15 mouse cellular contexts compared by ENCODE assay signal in the genomic region with DNA sequence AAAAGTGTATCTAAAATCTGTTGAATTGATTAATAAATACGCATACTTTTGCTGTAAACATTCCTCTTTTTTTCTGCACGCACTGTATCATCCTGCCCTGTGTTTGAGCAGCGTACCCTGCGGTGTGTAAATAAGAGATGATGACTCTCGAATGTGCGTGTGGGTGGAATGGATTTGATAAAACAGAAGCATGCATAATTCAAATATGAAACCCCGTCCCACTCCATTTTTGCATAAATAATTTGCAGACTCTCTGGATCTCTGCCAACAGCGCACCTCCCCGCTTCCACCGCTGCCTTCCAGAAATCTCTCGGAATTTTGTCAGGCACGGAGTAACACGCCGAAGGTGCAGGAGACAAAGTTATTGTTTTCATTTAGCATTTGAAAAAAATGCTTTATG.
DNase-seq lines count a peak whose midpoint lies in the region; ATAC-seq and TF ChIP-seq lines count a peak whose summit lies in the region.
"Had no signal": no experiment of that assay in that cellular context is flagged by ENCODE, and none has a peak within 500 bp of the region (broad histone marks: within the 10 kb centered on the region; RNA-seq: fewer than 3 reads in every experiment).

No protein-coding gene starts in this region.

- no peak overlapping the region for H3K9ac ChIP-seq in forebrain, embryonic 15.5 days (replicated peaks)
- H3K9ac ChIP-seq in forebrain, embryonic 11.5 days (ENCODE audit: low read length), result no peak overlapping the region
- no peak overlapping the region for H3K9ac ChIP-seq in midbrain, embryonic 14.5 days (replicated peaks; ENCODE audit: low read length)
- no peak overlapping the region for H3K9ac ChIP-seq in midbrain, embryonic 13.5 days (replicated peaks)
- no peak overlapping the region for H3K9ac ChIP-seq in embryonic facial prominence, embryonic 14.5 days (ENCODE audit: low read depth, low read length)
- H3K9ac ChIP-seq in lung, postnatal 0 days (replicated peaks; ENCODE audit: low read depth), result no peak overlapping the region
- H3K9ac ChIP-seq: hindbrain, embryonic 12.5 days; midbrain, embryonic 12.5 days had no signal

- no peak overlapping the region for H3K4me2 ChIP-seq in forebrain, embryonic 15.5 days (replicated peaks)
- H3K4me2 ChIP-seq in forebrain, embryonic 11.5 days (ENCODE audit: low read depth, low read length, severe bottlenecking), result no peak overlapping the region
- H3K4me2 ChIP-seq in midbrain, embryonic 14.5 days (ENCODE audit: low read length), result no peak overlapping the region
- H3K4me2 ChIP-seq in midbrain, embryonic 13.5 days (replicated peaks), result no peak overlapping the region
- H3K4me2 ChIP-seq in embryonic facial prominence, embryonic 14.5 days (ENCODE audit: low read depth, low read length), result peak overlapping the region; percentile 28
- H3K4me2 ChIP-seq in lung, postnatal 0 days (replicated peaks; ENCODE audit: low read depth, low read length), result no peak overlapping the region
- H3K4me2 ChIP-seq: hindbrain, embryonic 12.5 days; midbrain, embryonic 12.5 days had no signal

- H3K27ac ChIP-seq in forebrain, embryonic 15.5 days (replicated peaks), result no peak overlapping the region; the same call in 1 of the 2 replicates
- no peak overlapping the region for H3K27ac ChIP-seq in forebrain, embryonic 11.5 days (ENCODE audit: low read depth, low read length)
- no peak overlapping the region for H3K27ac ChIP-seq in midbrain, embryonic 14.5 days (replicated peaks; ENCODE audit: low read depth, low read length)
- H3K27ac ChIP-seq in midbrain, embryonic 13.5 days, result no peak overlapping the region
- no peak overlapping the region for H3K27ac ChIP-seq in embryonic facial prominence, embryonic 14.5 days (replicated peaks; ENCODE audit: low read depth, low read length)
- H3K27ac ChIP-seq in lung, postnatal 0 days (ENCODE audit: low read length), result no peak overlapping the region
- H3K27ac ChIP-seq: hindbrain, embryonic 12.5 days; midbrain, embryonic 12.5 days had no signal

- WGBS in forebrain, embryonic 15.5 days, result 65% methylated on average over 14 of the region's 14 CpGs
- WGBS in forebrain, embryonic 11.5 days, result 89% methylated on average over 14 of the region's 14 CpGs
- 59% methylated on average over 14 of the region's 14 CpGs for WGBS in midbrain, embryonic 14.5 days
- WGBS in midbrain, embryonic 13.5 days, result 74% methylated on average over 14 of the region's 14 CpGs
- 58% methylated on average over 14 of the region's 14 CpGs for WGBS in embryonic facial prominence, embryonic 14.5 days
- 49% methylated on average over 14 of the region's 14 CpGs for WGBS in lung, postnatal 0 days

- TF ChIP-seq CTCF in lung, postnatal 0 days (IDR thresholded peaks at IDR 0.05), result no peak

- ATAC-seq in forebrain, embryonic 15.5 days (replicated peaks), result 0 out of 2 replicates have a peak, but pooled peaks have one; percentile 35
- no peak for ATAC-seq in forebrain, embryonic 11.5 days (replicated peaks; ENCODE audit: low FRiP score)
- ATAC-seq in midbrain, embryonic 14.5 days (ENCODE audit: low FRiP score, low TSS enrichment), result no peak
- no peak for ATAC-seq in midbrain, embryonic 13.5 days
- no peak; the same call in 1 of the 2 replicates for ATAC-seq in embryonic facial prominence, embryonic 14.5 days (ENCODE audit: low read depth)
- no peak for ATAC-seq in lung, postnatal 0 days

- H3K4me3 ChIP-seq in forebrain, embryonic 15.5 days, result no peak overlapping the region
- H3K4me3 ChIP-seq in forebrain, embryonic 11.5 days (ENCODE audit: low read depth, low read length), result no peak overlapping the region
- H3K4me3 ChIP-seq in midbrain, embryonic 14.5 days (replicated peaks; ENCODE audit: low read depth, low read length), result no peak overlapping the region
- no peak overlapping the region for H3K4me3 ChIP-seq in midbrain, embryonic 13.5 days (replicated peaks)
- H3K4me3 ChIP-seq in embryonic facial prominence, embryonic 14.5 days (ENCODE audit: low read depth, low read length), result no peak overlapping the region
- no peak overlapping the region for H3K4me3 ChIP-seq in lung, postnatal 0 days (ENCODE audit: low read depth, low read length)
- H3K4me3 ChIP-seq: hindbrain, embryonic 12.5 days; midbrain, embryonic 12.5 days had no signal

- DNase-seq in forebrain, embryonic 11.5 days (ENCODE audit: low spot score), result no peak
- DNase-seq in midbrain, embryonic 14.5 days, result peak; percentile 75
- DNase-seq in embryonic facial prominence, embryonic 14.5 days (ENCODE audit: low spot score), result peak; percentile 33
- peak; percentile 47 to 50 for DNase-seq in right cerebral cortex, postnatal 10 days (ENCODE audit: low spot score in 2 of 2)
- DNase-seq in lung, postnatal 0 days (ENCODE audit: low spot score), result no peak
- DNase-seq: adrenal gland, postnatal 14 days; cerebellum, adult 8-10 months; gastrocnemius, postnatal 25 days; kidney, adult 18-20 months; kidney, postnatal 25 days; thymus, adult 18-20 months had no signal

- TF ChIP-seq EP300 in lung, postnatal 0 days (IDR thresholded peaks at IDR 0.05), result no peak

- no peaks in the 10 kb centered on the region for H3K9me3 ChIP-seq in forebrain, embryonic 15.5 days
- H3K9me3 ChIP-seq in forebrain, embryonic 11.5 days (ENCODE audit: control insufficient read depth, low read length), result no peaks in the 10 kb centered on the region
- H3K9me3 ChIP-seq in midbrain, embryonic 14.5 days (ENCODE audit: control insufficient read depth, low read length), result no peaks in the 10 kb centered on the region
- no peaks in the 10 kb centered on the region for H3K9me3 ChIP-seq in midbrain, embryonic 13.5 days
- H3K9me3 ChIP-seq in embryonic facial prominence, embryonic 14.5 days (ENCODE audit: control insufficient read depth, low read length), result no peaks in the 10 kb centered on the region
- H3K9me3 ChIP-seq in lung, postnatal 0 days (ENCODE audit: low read length), result no peaks in the 10 kb centered on the region
- H3K9me3 ChIP-seq: hindbrain, embryonic 12.5 days; midbrain, embryonic 12.5 days had no signal

- H3K36me3 ChIP-seq in forebrain, embryonic 15.5 days, result no peaks in the 10 kb centered on the region
- no peaks in the 10 kb centered on the region for H3K36me3 ChIP-seq in forebrain, embryonic 11.5 days (ENCODE audit: control insufficient read depth, insufficient read depth, low read length)
- H3K36me3 ChIP-seq in midbrain, embryonic 14.5 days (ENCODE audit: control insufficient read depth, insufficient read depth, low read length), result no peaks in the 10 kb centered on the region
- no peaks in the 10 kb centered on the region for H3K36me3 ChIP-seq in midbrain, embryonic 13.5 days
- H3K36me3 ChIP-seq in embryonic facial prominence, embryonic 14.5 days (ENCODE audit: control insufficient read depth, insufficient read depth, low read length), result no peaks in the 10 kb centered on the region
- H3K36me3 ChIP-seq in lung, postnatal 0 days (ENCODE audit: insufficient read depth, low read length), result no peaks in the 10 kb centered on the region
- H3K36me3 ChIP-seq: hindbrain, embryonic 12.5 days; midbrain, embryonic 12.5 days had no signal

- H3K4me1 ChIP-seq in forebrain, embryonic 15.5 days, result peaks cover 3% of the 10 kb centered on the region; the same call in 1 of the 2 replicates
- H3K4me1 ChIP-seq in forebrain, embryonic 11.5 days (replicated peaks; ENCODE audit: control insufficient read depth, insufficient read depth, low read length), result no peaks in the 10 kb centered on the region
- H3K4me1 ChIP-seq in midbrain, embryonic 14.5 days (ENCODE audit: control insufficient read depth, insufficient read depth, low read length), result no peaks in the 10 kb centered on the region
- no peaks in the 10 kb centered on the region for H3K4me1 ChIP-seq in midbrain, embryonic 13.5 days (replicated peaks)
- 0 out of 2 replicates have a peak, but pooled peaks cover 6% of the 10 kb centered on the region for H3K4me1 ChIP-seq in embryonic facial prominence, embryonic 14.5 days (ENCODE audit: control insufficient read depth, insufficient read depth, low read length)
- no peaks in the 10 kb centered on the region for H3K4me1 ChIP-seq in lung, postnatal 0 days (ENCODE audit: insufficient read depth, low read depth, low read length)
- H3K4me1 ChIP-seq: hindbrain, embryonic 12.5 days; midbrain, embryonic 12.5 days had no signal

- no peaks in the 10 kb centered on the region for H3K27me3 ChIP-seq in forebrain, embryonic 15.5 days
- no peaks in the 10 kb centered on the region for H3K27me3 ChIP-seq in forebrain, embryonic 11.5 days (ENCODE audit: control insufficient read depth, insufficient read depth, low read length)
- H3K27me3 ChIP-seq in midbrain, embryonic 14.5 days (ENCODE audit: control insufficient read depth, insufficient read depth, low read length), result no peaks in the 10 kb centered on the region
- no peaks in the 10 kb centered on the region for H3K27me3 ChIP-seq in midbrain, embryonic 13.5 days
- H3K27me3 ChIP-seq in embryonic facial prominence, embryonic 14.5 days (replicated peaks; ENCODE audit: control insufficient read depth, insufficient read depth, low read length), result no peaks in the 10 kb centered on the region
- no peaks in the 10 kb centered on the region for H3K27me3 ChIP-seq in lung, postnatal 0 days (replicated peaks; ENCODE audit: insufficient read depth, low read length)
- H3K27me3 ChIP-seq: hindbrain, embryonic 12.5 days; midbrain, embryonic 12.5 days had no signal

Comparison
In these comparisons a context has a peak if more than half of its experiments do, and no peak if none do; other contexts are left out.
1. DNase-seq: peak in midbrain, embryonic 14.5 days (single experiment), embryonic facial prominence, embryonic 14.5 days (single experiment) and right cerebral cortex, postnatal 10 days (2 of 2); none in forebrain, embryonic 11.5 days (single experiment) and lung, postnatal 0 days (single experiment).